Mouse (Mus musculus): Measurements from ENCODE around the gene B3gnt5.
"Not testable (repeated sequence)": the region's sequence is repeated elsewhere in the genome, so short reads cannot be mapped to it uniquely, and the experiment has no call there.

Gene B3gnt5

GRCm38 (mm10) chr16:19760074-19760473 lies at the start of gene B3gnt5:
Gene B3gnt5 (plus strand): TSS chr16:19760208.
- DNase-seq (ENCODE audit: low spot score), result no peak

GRCm38 (mm10) chr16:19720959-19721358 lies 39.0 kb upstream of the B3gnt5 start:
- no peak for DNase-seq (ENCODE audit: low spot score)

- not testable (repeated sequence) for DNase-seq (ENCODE audit: low spot score)
Measured at GRCm38 (mm10) chr16:19724139-19724538, 35.9 kb upstream of the B3gnt5 start.

- DNase-seq (ENCODE audit: low spot score), result no peak
Measured at GRCm38 (mm10) chr16:19732896-19733295, 27.1 kb upstream of the B3gnt5 start.

- no peak for DNase-seq (ENCODE audit: low spot score)
Measured at GRCm38 (mm10) chr16:19760505-19761496, 793 bp downstream of the B3gnt5 start.

- no peak for DNase-seq (ENCODE audit: low spot score)
Measured at GRCm38 (mm10) chr16:19761691-19762090, 1.7 kb downstream of the B3gnt5 start.

GRCm38 (mm10) chr16:19766107-19766506 lies 6.1 kb downstream of the B3gnt5 start:
- DNase-seq (ENCODE audit: low spot score), result no peak

- DNase-seq (ENCODE audit: low spot score), result no peak
Measured at GRCm38 (mm10) chr16:19768046-19768445, 8.0 kb downstream of the B3gnt5 start.

GRCm38 (mm10) chr16:19772013-19772412 lies 12.0 kb downstream of the B3gnt5 start:
- DNase-seq (ENCODE audit: low spot score), result no peak

GRCm38 (mm10) chr16:19786386-19787090 lies 26.5 kb downstream of the B3gnt5 start:
- no peak for DNase-seq (ENCODE audit: low spot score)

- no peak for DNase-seq (ENCODE audit: low spot score)
Measured at GRCm38 (mm10) chr16:19789914-19790313, 29.9 kb downstream of the B3gnt5 start.

- DNase-seq (ENCODE audit: low spot score), result no peak
Measured at GRCm38 (mm10) chr16:19818801-19819200, 58.8 kb downstream of the B3gnt5 start.

Measured in ovary, adult 18-20 months (tissue).